Mouse (Mus musculus) lung, postnatal 0 days (tissue): ENCODE data around the gene Ccl28.
"Not testable (repeated sequence)": the region's sequence is repeated elsewhere in the genome, so short reads cannot be mapped to it uniquely, and the experiment has no call there.

Experiments
- CTCF ChIP-seq: IDR thresholded peaks from 2 replicates; pipeline ENCODE4 v1.5.1; 2016; ENCODE audit warnings: antibody characterized with exemption, mild to moderate bottlenecking
- EP300 ChIP-seq: IDR thresholded peaks from 2 replicates; pipeline ENCODE4 v1.6.1; 2016; ENCODE audit warnings: antibody characterized with exemption, mild to moderate bottlenecking, control low read depth

- not testable (repeated sequence) for TF ChIP-seq CTCF, EP300
These were observed 24.6 kb upstream of the Ccl28 start for GRCm38 (mm10) chr13:119599066-119599465.
